Mouse (Mus musculus): ENCODE measurements around the gene Itpk1. TPM values are rescaled to one million over a fixed set of nuclear protein-coding genes. Genes with fewer than 3 reads are reported as not detected.

Itpk1 gene
- total RNA-seq, 2 experiments from 2014 or later, result 90.5 to 90.8 TPM

DNA sequence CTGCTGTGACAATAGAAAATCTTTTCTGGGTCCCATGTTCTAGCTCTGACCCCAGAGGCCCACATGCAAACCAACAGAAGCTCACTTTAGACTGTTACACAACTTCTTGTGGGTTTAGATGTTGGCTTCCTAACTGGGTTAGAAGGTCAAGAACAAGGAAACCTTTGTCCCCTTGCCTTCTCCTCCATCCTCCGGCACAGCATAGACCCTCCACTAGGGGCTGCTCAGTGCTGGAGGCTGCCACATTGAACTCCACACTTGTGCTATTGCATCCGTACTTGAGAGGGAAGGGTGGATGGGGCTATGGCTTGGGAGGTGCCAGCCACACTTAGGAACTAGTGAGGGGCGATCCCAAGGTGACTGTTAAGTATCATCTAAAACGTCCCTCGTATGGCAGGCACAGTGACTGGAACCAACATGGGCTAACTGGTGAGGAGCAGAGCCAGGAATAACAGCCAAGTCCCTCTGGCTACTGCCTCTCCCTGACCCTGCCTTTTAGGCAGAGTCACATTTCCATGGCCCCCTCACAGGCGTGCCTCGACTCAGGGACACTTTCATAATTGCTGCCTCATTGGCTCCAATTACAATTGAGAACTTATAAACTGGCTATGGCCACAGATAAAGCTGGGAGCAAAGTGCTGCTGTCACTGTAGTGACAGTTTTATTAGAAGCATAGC is 87.7 kb downstream of the Itpk1 start:
- no peak for DNase-seq (ENCODE audit: extremely low spot score in 1 of 2, low spot score in 2 of 2)
- intact Hi-C loops (cut with DNase I), result no loop called here

DNA sequence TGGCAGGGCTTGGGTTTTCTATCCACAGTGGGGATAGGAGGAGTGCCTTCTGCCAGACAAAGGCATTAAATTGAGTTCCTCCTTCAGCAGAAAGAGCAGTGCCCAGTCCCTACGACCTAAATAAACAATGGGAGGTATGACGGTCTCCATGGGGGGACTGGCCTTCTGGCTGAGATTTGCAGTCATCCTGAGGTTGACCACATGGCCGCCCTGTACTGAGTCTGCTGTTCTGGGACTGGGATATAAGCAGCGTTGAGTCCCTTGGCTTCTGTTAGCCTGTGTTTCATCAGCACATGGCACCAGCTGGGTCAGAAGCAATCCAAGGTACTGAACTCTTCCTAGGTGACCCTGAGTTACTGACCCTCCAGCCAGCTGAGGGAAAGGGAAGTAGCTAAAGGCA is 88.5 kb downstream of the Itpk1 start:
- intact Hi-C loops (cut with DNase I), result no loop called here

DNA sequence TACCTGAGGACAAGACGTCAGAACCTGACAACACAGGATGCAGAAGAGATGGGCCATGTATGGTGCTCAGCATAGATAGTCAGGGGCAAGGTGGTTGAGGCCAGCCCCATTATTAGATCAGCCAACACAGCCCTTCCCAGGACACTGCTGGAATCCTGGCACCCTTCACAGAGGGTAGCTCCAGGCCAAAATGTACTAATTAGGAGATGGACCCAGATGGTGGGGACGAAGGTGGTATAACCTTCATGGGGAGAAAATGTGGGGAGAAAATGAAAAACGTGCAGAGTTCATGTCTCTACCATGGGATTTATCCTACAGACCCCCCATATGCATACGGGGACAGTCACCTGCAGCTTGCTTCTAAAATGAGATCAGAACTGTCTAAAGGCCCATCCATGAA is 91.3 kb downstream of the Itpk1 start:
- no peak for DNase-seq (ENCODE audit: extremely low spot score in 1 of 2, low spot score in 2 of 2)
- intact Hi-C loops (cut with DNase I), result no loop called here

More for the DNA sequence above, 88.5 kb downstream of the Itpk1 start:
- no peak for DNase-seq (ENCODE audit: extremely low spot score in 1 of 2, low spot score in 2 of 2)

DNA sequence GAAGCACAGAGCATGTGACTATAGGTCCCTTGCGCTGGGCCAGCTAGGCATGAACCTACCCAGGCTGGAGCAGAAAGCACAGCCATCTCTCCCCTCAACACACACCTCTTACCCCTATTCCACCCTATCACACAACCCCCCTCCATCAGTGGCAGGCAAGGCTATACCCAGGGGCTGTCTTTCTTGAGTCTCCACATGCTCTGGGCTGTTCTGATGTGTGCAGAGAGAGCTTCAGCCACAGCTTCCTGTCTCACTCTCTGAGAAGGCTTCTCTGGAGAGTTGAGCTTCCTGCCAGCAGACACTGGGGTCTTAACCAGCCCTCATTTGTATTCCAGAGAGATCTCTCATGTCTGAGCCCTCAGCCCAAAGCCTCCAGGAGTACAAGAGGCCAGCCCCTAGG is 92.3 kb downstream of the Itpk1 start:
- no peak for DNase-seq (ENCODE audit: extremely low spot score in 1 of 2, low spot score in 2 of 2)
- intact Hi-C loops (cut with DNase I), result no loop called here

- no peak for DNase-seq (ENCODE audit: extremely low spot score in 1 of 2, low spot score in 2 of 2)
- intact Hi-C loops (cut with DNase I), result no loop called here
These were observed 93.8 kb downstream of the Itpk1 start for GRCm38 (mm10) chr12:102610927-102611326.

GRCm38 (mm10) chr12:102607808-102608517 is 96.8 kb downstream of the Itpk1 start:
- DNase-seq (ENCODE audit: extremely low spot score in 1 of 2, low spot score in 2 of 2), result no peak
- intact Hi-C loops (cut with DNase I), result no loop called here

- no peak for DNase-seq (ENCODE audit: extremely low spot score in 1 of 2, low spot score in 2 of 2)
- intact Hi-C loops (cut with DNase I), result no loop called here
These were observed 97.7 kb downstream of the Itpk1 start for GRCm38 (mm10) chr12:102607066-102607465.

GRCm38 (mm10) chr12:102605607-102606006 is 99.1 kb downstream of the Itpk1 start:
- DNase-seq (ENCODE audit: extremely low spot score in 1 of 2, low spot score in 2 of 2), result no peak
- intact Hi-C loops (cut with DNase I), result no loop called here

DNA sequence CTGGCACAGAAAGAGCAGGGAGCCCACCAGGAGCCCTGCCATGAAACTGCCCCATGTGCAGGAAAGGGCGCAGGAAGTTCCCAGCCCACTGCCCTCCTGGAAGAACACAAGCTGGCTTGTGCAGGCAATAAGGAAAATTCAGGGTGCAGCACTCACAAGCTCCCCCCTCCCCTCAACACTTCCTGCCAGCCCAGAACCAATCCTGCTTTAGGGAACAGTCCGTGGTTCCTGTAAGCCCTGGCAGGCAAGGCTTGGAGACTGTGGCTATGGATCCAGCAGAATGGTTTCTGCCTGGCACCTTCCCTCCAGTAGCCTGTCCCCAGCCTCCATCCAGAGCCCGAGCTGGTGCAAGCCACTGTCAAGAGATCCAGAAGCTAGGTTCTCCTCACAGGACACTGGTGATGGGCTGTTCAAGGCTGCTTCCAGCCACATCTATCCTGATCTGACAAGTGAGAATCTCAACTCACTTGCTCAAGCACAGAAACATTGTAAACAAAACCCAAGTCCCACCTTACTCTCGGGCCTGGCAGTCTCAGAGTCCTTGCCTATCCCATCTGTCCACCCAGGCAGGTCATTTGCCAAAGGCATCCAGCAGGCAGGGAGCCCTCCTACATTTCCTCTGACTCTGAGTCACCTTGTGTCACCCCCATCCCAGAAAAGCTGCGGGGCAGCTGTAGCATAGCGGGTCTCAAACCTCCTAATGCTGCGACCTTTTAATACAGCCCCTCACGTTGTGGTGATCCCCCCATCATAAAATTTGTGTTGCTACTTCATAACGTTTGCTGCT is 102.3 kb downstream of the Itpk1 start:
- no peak for DNase-seq (ENCODE audit: extremely low spot score in 1 of 2, low spot score in 2 of 2)
- intact Hi-C loops (cut with DNase I), result no loop called here

DNA sequence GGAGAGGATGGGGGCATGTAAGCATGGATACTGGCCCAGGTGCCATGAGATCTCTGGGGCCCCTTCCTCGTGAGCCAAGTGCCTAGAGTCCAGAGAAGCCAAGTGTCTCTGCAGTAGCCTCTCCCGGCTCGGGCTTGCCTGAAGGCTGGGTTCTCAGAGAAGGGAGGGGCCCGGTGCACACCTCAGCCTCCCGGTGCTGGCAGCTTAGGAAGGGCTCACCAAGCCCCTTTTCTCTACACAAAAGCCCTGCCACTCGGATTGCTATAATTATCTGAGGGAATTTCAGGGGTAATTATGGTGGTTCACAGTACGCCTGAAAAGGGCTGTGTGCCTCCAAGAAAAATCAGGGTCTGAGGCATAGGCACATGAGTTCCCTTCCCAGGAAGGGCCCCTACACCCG is 102.9 kb downstream of the Itpk1 start:
- intact Hi-C loops (cut with DNase I), result no loop called here

GRCm38 (mm10) chr12:102600345-102600744 is 104.4 kb downstream of the Itpk1 start:
- DNase-seq (ENCODE audit: extremely low spot score in 1 of 2, low spot score in 2 of 2), result no peak
- intact Hi-C loops (cut with DNase I), result no loop called here

More for the DNA sequence above, 102.9 kb downstream of the Itpk1 start:
- no peak for DNase-seq (ENCODE audit: extremely low spot score in 1 of 2, low spot score in 2 of 2)

GRCm38 (mm10) chr12:102599801-102600200 is 104.9 kb downstream of the Itpk1 start:
- DNase-seq (ENCODE audit: extremely low spot score in 1 of 2, low spot score in 2 of 2), result no peak
- intact Hi-C loops (cut with DNase I), result no loop called here

- no peak for DNase-seq (ENCODE audit: extremely low spot score in 1 of 2, low spot score in 2 of 2)
- intact Hi-C loops (cut with DNase I), result no loop called here
These were observed 106.2 kb downstream of the Itpk1 start for GRCm38 (mm10) chr12:102598535-102598934.

DNA sequence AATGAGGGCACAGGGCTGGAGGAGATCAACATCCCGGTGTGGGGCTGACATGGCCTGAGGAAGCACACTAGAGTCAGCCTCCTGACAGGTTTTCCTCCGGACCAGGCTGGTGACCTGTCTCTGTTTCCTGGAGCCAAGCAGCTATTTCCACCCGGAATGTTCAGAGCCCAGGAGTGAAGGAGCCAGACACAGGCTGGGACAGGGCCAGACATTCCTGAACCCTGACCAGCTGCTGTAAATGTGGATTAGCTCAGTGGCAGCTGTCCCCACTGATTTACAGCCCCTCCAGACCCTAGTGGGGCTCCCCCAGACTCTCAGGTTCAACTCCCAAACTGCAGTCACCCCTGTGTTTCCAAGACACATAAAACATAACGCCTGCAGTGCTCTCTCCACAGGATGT is 107.3 kb downstream of the Itpk1 start:
- no peak for DNase-seq (ENCODE audit: extremely low spot score in 1 of 2, low spot score in 2 of 2)
- intact Hi-C loops (cut with DNase I), result no loop called here

GRCm38 (mm10) chr12:102596410-102596809 is 108.3 kb downstream of the Itpk1 start:
- no peak for DNase-seq (ENCODE audit: extremely low spot score in 1 of 2, low spot score in 2 of 2)
- intact Hi-C loops (cut with DNase I), result no loop called here

GRCm38 (mm10) chr12:102594627-102595026 is 110.1 kb downstream of the Itpk1 start:
- intact Hi-C loops (cut with DNase I), result no loop called here
- DNase-seq (ENCODE audit: extremely low spot score in 1 of 2, low spot score in 2 of 2), result no peak

DNA sequence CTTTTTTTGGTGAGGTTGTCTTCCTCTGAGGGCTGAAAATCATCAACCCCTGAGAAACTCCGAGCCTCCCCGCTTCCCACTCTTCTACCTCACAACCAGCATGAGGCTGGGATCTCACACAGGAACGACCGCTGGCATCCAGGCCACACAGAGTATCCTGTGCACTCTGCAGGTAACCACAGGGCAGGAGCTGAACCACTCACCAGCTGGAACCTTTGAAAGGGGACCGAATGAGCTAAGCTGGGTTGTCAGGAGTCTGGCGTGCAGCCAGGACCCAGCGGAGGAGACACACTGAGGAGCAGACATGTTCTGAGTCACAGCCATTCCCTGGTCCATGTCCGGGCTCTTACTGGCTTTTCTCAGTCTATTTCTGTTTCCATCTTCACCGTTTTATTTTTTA is 111.0 kb downstream of the Itpk1 start:
- DNase-seq (ENCODE audit: extremely low spot score in 1 of 2, low spot score in 2 of 2), result peak; percentile 39 to 81
- intact Hi-C loops (cut with DNase I), result no loop called here

- DNase-seq (ENCODE audit: extremely low spot score in 1 of 2, low spot score in 2 of 2), result no peak
- intact Hi-C loops (cut with DNase I), result no loop called here
These were observed 113.9 kb downstream of the Itpk1 start for GRCm38 (mm10) chr12:102590711-102591360.

GRCm38 (mm10) chr12:102587106-102587505 is 117.6 kb downstream of the Itpk1 start:
- no peak for DNase-seq (ENCODE audit: extremely low spot score in 1 of 2, low spot score in 2 of 2)
- intact Hi-C loops (cut with DNase I), result no loop called here

Measured in left cerebral cortex, postnatal 10 days (tissue).